Mouse (Mus musculus): Measurements from ENCODE around the gene Snx22.

DNA sequence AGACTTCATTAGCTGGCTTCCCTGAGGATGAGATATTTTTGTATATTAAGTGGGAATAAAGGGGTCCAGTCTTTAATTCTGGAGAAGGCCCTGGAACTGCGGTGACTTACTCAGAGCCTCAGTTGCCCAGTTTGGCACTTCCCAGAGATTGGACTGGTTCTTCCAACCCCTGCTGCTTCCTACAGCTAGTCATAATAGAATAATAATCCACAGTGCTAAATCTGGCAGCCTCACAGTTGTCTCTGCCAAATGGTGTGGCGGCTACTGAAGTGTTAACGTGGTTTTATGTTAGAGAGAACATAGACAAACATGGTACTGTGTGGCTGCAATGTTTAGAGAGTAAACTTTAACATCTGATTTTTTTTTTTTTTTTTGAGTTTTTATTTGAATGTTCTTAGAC, 7.9 kb downstream of the Snx22 start:
- TF ChIP-seq CTCF (IDR thresholded peaks at IDR 0.05) (no peak), EP300 (IDR thresholded peaks at IDR 0.05) (no peak)
